Mouse (Mus musculus) CH12.LX (cell line): ENCODE data around the gene Zbtb8a. TPM values are rescaled to one million over a fixed set of nuclear protein-coding genes. Genes with fewer than 3 reads are reported as not detected.

Experiments
- DNase-seq: peaks from one replicate; pipeline ENCODE4 v3.0.0-alpha.2; 2013; ENCODE audit errors: extremely low read depth
- H3K27ac ChIP-seq: 2 replicates; pipeline ENCODE4 v1.5.1; 2012; ENCODE audit warnings: low read depth, mild to moderate bottlenecking, control low read depth, moderate library complexity; ENCODE audit not compliant: insufficient read depth
- H3K27me3 ChIP-seq: replicated peaks from 2 replicates; pipeline ENCODE3; 2012; ENCODE audit warnings: inconsistent platforms
- H3K36me3 ChIP-seq, 2 experiments: replicated peaks in 1 of 2; 2 replicates each; pipeline versions ENCODE3 to v1.6.1; 2012; ENCODE audit warnings: inconsistent platforms in 1 of 2, low read length in 1 of 2, mild to moderate bottlenecking in 1 of 2, mixed read lengths in 1 of 2, moderate library complexity in 1 of 2; ENCODE audit not compliant: control insufficient read depth in 1 of 2, insufficient read depth in 1 of 2
- H3K4me1 ChIP-seq, 2 experiments: 2 replicates each; pipeline ENCODE4 v1.6.1; 2012; ENCODE audit warnings: inconsistent platforms in 1 of 2, moderate library complexity in 1 of 2; ENCODE audit not compliant: insufficient read depth in 2 of 2, control insufficient read depth in 1 of 2
- H3K4me2 ChIP-seq: 2 replicates; pipeline ENCODE4 v1.6.1; 2012; ENCODE audit warnings: low read depth, mild to moderate bottlenecking, control low read depth; ENCODE audit not compliant: poor library complexity, insufficient read depth, severe bottlenecking
- H3K4me3 ChIP-seq, 3 experiments: fragments of 150-350 bp in 1 of 3; sonication (generic) in 1 of 3; replicated peaks in 1 of 3; 2 replicates each; pipeline versions ENCODE3 to v1.5.1; 2011 to 2012; ENCODE audit warnings: low read depth in 2 of 3, low read length in 2 of 3, mild to moderate bottlenecking in 2 of 3, moderate library complexity in 2 of 3, control low read depth in 1 of 3, improper control_type of control experiment in 1 of 3, inconsistent platforms in 1 of 3, mixed read lengths in 1 of 3; ENCODE audit not compliant: poor library complexity in 1 of 3
- H3K79me2 ChIP-seq: replicated peaks from 2 replicates; pipeline ENCODE4 v1.6.1; 2012; ENCODE audit warnings: mild to moderate bottlenecking, moderate library complexity; ENCODE audit not compliant: control insufficient read depth, poor library complexity, insufficient read depth, severe bottlenecking; ENCODE audit errors: extremely low read depth
- H3K9ac ChIP-seq: 2 replicates; pipeline ENCODE4 v1.6.1; 2012; ENCODE audit warnings: low read depth, mild to moderate bottlenecking, control low read depth, moderate library complexity; ENCODE audit not compliant: insufficient read depth
- H3K9me3 ChIP-seq: replicated peaks from 2 replicates; pipeline ENCODE3; 2012; ENCODE audit warnings: low read length, inconsistent platforms, mixed read lengths
- BHLHE40 ChIP-seq: IDR thresholded peaks from 2 replicates; pipeline ENCODE4 v1.6.1; 2011; ENCODE audit warnings: mild to moderate bottlenecking, low read depth, low read length, improper control_type of control experiment
- CHD1 ChIP-seq: IDR thresholded peaks from 2 replicates; pipeline ENCODE4 v1.6.1; 2012; ENCODE audit warnings: low read depth, low read length, improper control_type of control experiment, inconsistent platforms
- ELF1 ChIP-seq: IDR thresholded peaks from 2 replicates; pipeline ENCODE4 v1.6.1; 2014; ENCODE audit warnings: low read depth, mild to moderate bottlenecking, inconsistent platforms, low read length, improper control_type of control experiment
- ETS1 ChIP-seq: conservative IDR thresholded peaks from 2 replicates; pipeline ENCODE4 v1.6.1; 2012; ENCODE audit warnings: low read depth, mild to moderate bottlenecking, inconsistent platforms, low read length, improper control_type of control experiment, moderate library complexity
- HCFC1 ChIP-seq: IDR thresholded peaks from 2 replicates; pipeline ENCODE4 v1.6.1; 2012; ENCODE audit warnings: low read depth, mild to moderate bottlenecking, inconsistent platforms, low read length, improper control_type of control experiment
- JUN ChIP-seq: IDR thresholded peaks from 2 replicates; pipeline ENCODE4 v1.6.1; 2011; ENCODE audit warnings: low read depth, mild to moderate bottlenecking, low read length, improper control_type of control experiment, moderate library complexity; ENCODE audit not compliant: insufficient read depth
- MAFK ChIP-seq: IDR thresholded peaks from 2 replicates; pipeline ENCODE4 v1.6.1; 2011; ENCODE audit warnings: low read length, improper control_type of control experiment; ENCODE audit not compliant: insufficient replicate concordance
- MAZ ChIP-seq: IDR thresholded peaks from 2 replicates; pipeline ENCODE4 v1.6.1; 2012; ENCODE audit warnings: low read depth, mild to moderate bottlenecking, inconsistent platforms, low read length, improper control_type of control experiment, moderate library complexity
- NELFE ChIP-seq: IDR thresholded peaks from 2 replicates; pipeline ENCODE4 v1.6.1; 2011; ENCODE audit warnings: low read depth, low read length, improper control_type of control experiment
- NRF1 ChIP-seq: IDR thresholded peaks from 2 replicates; pipeline ENCODE4 v1.6.1; 2014; ENCODE audit warnings: low read depth, mild to moderate bottlenecking, inconsistent platforms, low read length, improper control_type of control experiment, moderate library complexity
- PAX5 ChIP-seq: IDR thresholded peaks from 2 replicates; pipeline ENCODE4 v1.6.1; 2012; ENCODE audit warnings: low read length, inconsistent platforms, mixed read lengths
- POLR2AphosphoS2 ChIP-seq: IDR thresholded peaks from 2 replicates; pipeline ENCODE4 v1.6.1; 2011; ENCODE audit warnings: low read depth, low read length, improper control_type of control experiment
- RAD21 ChIP-seq: IDR thresholded peaks from 2 replicates; pipeline ENCODE4 v1.6.1; 2011; ENCODE audit warnings: low read depth, mild to moderate bottlenecking, low read length, improper control_type of control experiment, moderate library complexity
- RCOR1 ChIP-seq: conservative IDR thresholded peaks from 2 replicates; pipeline ENCODE4 v1.6.1; 2012; ENCODE audit warnings: low read depth, mild to moderate bottlenecking, inconsistent platforms, low read length, improper control_type of control experiment
- SIN3A ChIP-seq: IDR thresholded peaks from 2 replicates; pipeline ENCODE4 v1.6.1; 2012; ENCODE audit warnings: low read length, improper control_type of control experiment, inconsistent platforms
- SMC3 ChIP-seq: IDR thresholded peaks from 2 replicates; pipeline ENCODE4 v1.6.1; 2011; ENCODE audit warnings: low read depth, low read length, improper control_type of control experiment
- TBP ChIP-seq: conservative IDR thresholded peaks from 2 replicates; pipeline ENCODE4 v1.6.1; 2011; ENCODE audit warnings: low read depth, low read length, improper control_type of control experiment
- TCF12 ChIP-seq: IDR thresholded peaks from 2 replicates; pipeline ENCODE4 v1.6.1; 2014; ENCODE audit warnings: low read depth, mild to moderate bottlenecking, inconsistent platforms, low read length, improper control_type of control experiment
- USF1 ChIP-seq: IDR thresholded peaks from 2 replicates; pipeline ENCODE4 v1.6.1; 2014; ENCODE audit warnings: low read depth, mild to moderate bottlenecking, inconsistent platforms, low read length, improper control_type of control experiment
- USF2 ChIP-seq: conservative IDR thresholded peaks from 2 replicates; pipeline ENCODE4 v1.6.1; 2011; ENCODE audit warnings: low read depth, low read length, improper control_type of control experiment
- ZC3H11A ChIP-seq: IDR thresholded peaks from 2 replicates; pipeline ENCODE4 v1.6.1; 2012; ENCODE audit warnings: low read depth, mild to moderate bottlenecking, inconsistent platforms, low read length, improper control_type of control experiment
- ZKSCAN1 ChIP-seq: IDR thresholded peaks from 2 replicates; pipeline ENCODE4 v1.6.1; 2012; ENCODE audit warnings: low read depth, inconsistent platforms, low read length, improper control_type of control experiment, borderline replicate concordance
- ZMIZ1 ChIP-seq: IDR thresholded peaks from 2 replicates; pipeline ENCODE4 v1.6.1; 2012; ENCODE audit warnings: low read depth, mild to moderate bottlenecking, inconsistent platforms, low read length, improper control_type of control experiment
- ZNF384 ChIP-seq: IDR thresholded peaks from 2 replicates; pipeline ENCODE4 v1.6.1; 2012; ENCODE audit warnings: low read depth, low read length, improper control_type of control experiment, inconsistent platforms
- dilution Hi-C: fragments of 300-500 bp; cut with MboI; formaldehyde crosslinking; loops from 2 replicates; pipeline ENCODE4 v1.14.3; 2020; ENCODE audit warnings: low sequenced_read_pairs; ENCODE audit not compliant: extremely low pct_unique_long_range_greater_than_20kb, extremely low pct_ligation_motif_present
- in situ Hi-C: fragments of 300-500 bp; cut with MboI; formaldehyde crosslinking; loops from 3 replicates; pipeline ENCODE4 v1.14.3; 2019; ENCODE audit warnings: low sequenced_read_pairs, low pct_ligation_motif_present, low pct_unique_long_range_greater_than_20kb, mixed read lengths
- polyA plus RNA-seq: library from polyadenylated mRNA; unstranded; fragments of >175 nt; gene quantifications from 2 replicates; pipeline ENCODE4 v1.2.1, GENCODE M21; 2012; ENCODE audit warnings: low read depth; ENCODE audit not compliant: insufficient read length
- total RNA-seq, 2 experiments: library from RNA; depleted of rRNA; stranded (reverse); fragments of 300-350 nt in 1 of 2; fragments of >200 nt in 1 of 2; gene quantifications; 2 replicates each; pipeline ENCODE4 v1.2.3; 2012 to 2014

Gene Zbtb8a
- total and polyA plus RNA-seq, 3 experiments: 0.04 TPM; not detected in 2

- no peak overlapping the region for H3K9ac ChIP-seq
- dilution Hi-C loops (no loop called here), in situ Hi-C loops (no loop called here)
- peaks cover 3% of the 10 kb centered on the region for H3K9me3 ChIP-seq
- no peak overlapping the region for H3K4me3 ChIP-seq
- no peaks in the 10 kb centered on the region for H3K36me3 ChIP-seq
- no peaks in the 10 kb centered on the region for H3K79me2 ChIP-seq
- H3K4me2 ChIP-seq: no peak overlapping the region
- peaks cover 0 to 6% of the 10 kb centered on the region in 2 experiments; a peak in 2 of 4 replicates for H3K4me1 ChIP-seq
- H3K27ac ChIP-seq: no peak overlapping the region
- peaks cover 31% of the 10 kb centered on the region for H3K27me3 ChIP-seq
- DNase-seq: no peak
- no peak for TF ChIP-seq SMC3
- no peak for TF ChIP-seq USF1
- TF ChIP-seq ZC3H11A: no peak
- no peak for TF ChIP-seq ETS1
- TF ChIP-seq RAD21: no peak
- no peak for TF ChIP-seq HCFC1
These were observed 4.1 kb upstream of the Zbtb8a start for GRCm38 (mm10) chr4:129382029-129382428.

DNA sequence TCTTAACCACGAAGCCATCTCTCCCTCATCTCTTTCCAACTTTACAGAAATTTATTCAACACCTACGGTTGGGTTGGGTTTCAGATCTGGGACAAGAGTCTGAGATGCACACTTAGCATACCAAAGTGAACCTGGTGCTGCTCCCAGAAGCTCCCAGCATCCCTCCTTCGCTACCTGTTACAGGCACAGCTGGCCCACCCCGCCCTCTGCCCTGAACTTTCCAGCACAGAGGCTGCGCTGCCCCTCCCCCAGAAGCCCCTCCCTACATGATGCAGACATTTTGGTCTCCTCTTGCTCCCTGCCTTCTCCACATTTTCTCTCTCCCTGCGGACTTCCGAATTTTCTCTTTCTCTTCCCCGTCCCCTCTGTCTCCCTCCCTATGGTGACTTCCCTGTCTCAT, 3.2 kb upstream of the Zbtb8a start:
- no peaks in the 10 kb centered on the region for H3K79me2 ChIP-seq
- no peak for DNase-seq
- no peak overlapping the region for H3K9ac ChIP-seq
- H3K4me2 ChIP-seq: no peak overlapping the region
- peaks cover 0 to 6% of the 10 kb centered on the region in 2 experiments; a peak in 1 of 4 replicates for H3K4me1 ChIP-seq
- dilution Hi-C loops (no loop called here), in situ Hi-C loops (no loop called here)
- H3K36me3 ChIP-seq: no peaks in the 10 kb centered on the region
- no peak overlapping the region for H3K27ac ChIP-seq
- H3K27me3 ChIP-seq: peaks cover 38% of the 10 kb centered on the region
- TF ChIP-seq ZNF384 (no peak), SIN3A (no peak), RCOR1 (no peak), JUN (no peak), ELF1 (no peak), ZC3H11A (no peak), POLR2AphosphoS2 (no peak), NELFE (no peak)
- H3K4me3 ChIP-seq: no peak overlapping the region
- peaks cover 5% of the 10 kb centered on the region for H3K9me3 ChIP-seq

DNA sequence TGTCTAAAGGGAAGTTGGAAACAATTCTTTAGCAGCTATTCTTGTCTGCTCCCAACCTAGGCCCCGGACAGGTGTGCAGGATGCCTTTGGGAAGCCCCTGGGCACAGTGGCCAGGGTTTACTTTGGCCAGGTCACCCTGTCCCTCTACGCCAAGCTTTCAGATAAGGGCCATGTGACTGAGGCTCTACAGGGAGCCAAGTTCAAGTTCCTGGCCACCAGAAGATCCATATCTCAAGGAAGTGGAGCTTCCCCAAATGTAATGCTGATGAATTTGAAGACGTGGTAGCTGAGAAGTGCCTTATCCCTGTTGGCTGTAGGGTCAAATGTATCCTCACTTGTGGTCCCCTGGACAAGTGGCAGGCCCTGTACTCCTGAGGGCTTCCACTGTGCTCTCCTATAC, 1.9 kb upstream of the Zbtb8a start:
- Histone ChIP-seq H3K79me2 (no peaks in the 10 kb centered on the region), H3K4me3 (no peak overlapping the region), H3K27me3 (peaks cover 40% of the 10 kb centered on the region), H3K9me3 (peaks cover 10% of the 10 kb centered on the region), H3K36me3 (no peaks in the 10 kb centered on the region), H3K27ac (no peak overlapping the region), H3K4me2 (no peak overlapping the region), H3K4me1 (peaks cover 0 to 6% of the 10 kb centered on the region in 2 experiments; a peak in 1 of 4 replicates), H3K9ac (no peak overlapping the region)
- DNase-seq: no peak
- dilution Hi-C loops (no loop called here), in situ Hi-C loops (no loop called here)
- TF ChIP-seq TBP: no peak
- TF ChIP-seq PAX5: no peak
- TF ChIP-seq MAFK: no peak
- TF ChIP-seq TCF12: no peak
- TF ChIP-seq BHLHE40: no peak
- TF ChIP-seq ZMIZ1: no peak
- TF ChIP-seq MAZ: no peak
- TF ChIP-seq ZKSCAN1: no peak
- no peak for TF ChIP-seq ZC3H11A
- no peak for TF ChIP-seq JUN
- TF ChIP-seq ZNF384: no peak
- TF ChIP-seq NRF1: no peak
- TF ChIP-seq RCOR1: no peak
- no peak for TF ChIP-seq USF2
- no peak for TF ChIP-seq SMC3
- TF ChIP-seq POLR2AphosphoS2: no peak
- TF ChIP-seq CHD1: no peak
- no peak for TF ChIP-seq NELFE
